Mouse (Mus musculus): ENCODE results near the gene Naa25.
"Not testable (repeated sequence)": the region's sequence is repeated elsewhere in the genome, so short reads cannot be mapped to it uniquely, and the experiment has no call there.

Naa25 gene

DNA sequence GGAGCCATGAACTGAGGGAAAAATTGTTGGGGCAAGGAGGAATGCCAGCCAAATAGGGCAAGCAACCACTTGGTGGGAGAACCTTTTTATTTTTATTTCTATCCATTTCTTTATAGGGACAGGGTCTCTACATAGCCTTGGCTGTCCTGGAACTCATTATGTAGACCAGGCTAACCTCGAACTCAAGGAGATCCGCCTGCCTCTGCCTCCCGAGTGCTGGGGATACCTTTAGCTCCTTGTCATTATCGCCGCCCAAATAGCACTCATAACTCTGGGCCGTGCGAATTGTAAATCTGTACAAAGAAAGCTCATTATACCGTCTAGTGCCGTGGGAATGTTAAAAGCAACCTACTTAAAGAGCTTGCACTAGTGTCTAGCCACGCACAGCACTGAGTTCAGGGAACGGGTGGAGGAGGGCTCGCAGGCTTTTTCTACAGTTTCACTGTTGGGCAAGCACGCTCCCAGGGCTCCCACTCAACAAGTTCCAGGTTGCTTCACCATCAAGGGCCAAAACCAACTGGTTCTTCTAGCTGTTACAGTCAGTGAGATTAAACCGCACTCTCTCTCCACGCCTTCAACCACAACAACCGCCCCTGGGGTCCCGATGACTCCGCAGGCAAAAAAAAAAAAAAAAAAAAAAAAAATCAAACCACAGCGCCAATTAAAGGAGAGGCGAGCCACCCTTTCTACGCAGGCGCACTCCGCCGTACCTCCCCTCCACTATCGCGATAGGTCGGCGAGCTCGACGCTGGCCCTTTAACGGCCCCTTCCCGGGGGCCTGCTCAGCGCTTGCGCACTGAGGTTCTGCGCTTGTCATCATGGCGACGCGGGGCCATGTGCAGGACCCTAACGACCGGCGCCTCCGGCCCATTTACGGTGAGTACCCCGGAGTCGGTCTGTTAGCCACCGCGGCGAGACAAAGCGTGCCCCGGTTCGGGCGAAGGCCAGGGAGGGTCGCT is at the start of gene Naa25:
Naa25 (plus strand) TSS at position 750 of the 959 bp plus-strand sequence.
- DNase-seq (ENCODE audit: low spot score) = peak; percentile 71

DNA sequence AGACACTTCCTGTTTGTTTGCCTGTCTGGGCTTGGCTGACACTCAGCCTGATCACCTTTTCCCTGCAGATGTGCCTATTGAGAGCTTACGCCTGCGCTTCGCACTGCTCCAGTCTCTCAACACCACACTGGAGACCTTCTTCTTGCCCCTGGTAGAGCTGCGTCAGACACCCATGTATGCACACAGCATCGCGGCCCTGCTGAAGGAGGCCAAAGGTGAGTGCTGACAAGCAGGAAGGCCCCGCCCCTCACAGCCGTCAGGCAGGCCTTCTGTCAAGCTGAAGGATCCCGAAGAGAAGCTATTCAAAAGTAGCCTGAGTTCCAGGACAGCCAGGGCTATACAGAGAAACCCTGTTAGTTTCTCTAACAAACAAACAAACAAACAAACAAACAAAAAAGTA is 38.5 kb upstream of the Naa25 start:
- DNase-seq (ENCODE audit: low spot score) = no peak

DNA sequence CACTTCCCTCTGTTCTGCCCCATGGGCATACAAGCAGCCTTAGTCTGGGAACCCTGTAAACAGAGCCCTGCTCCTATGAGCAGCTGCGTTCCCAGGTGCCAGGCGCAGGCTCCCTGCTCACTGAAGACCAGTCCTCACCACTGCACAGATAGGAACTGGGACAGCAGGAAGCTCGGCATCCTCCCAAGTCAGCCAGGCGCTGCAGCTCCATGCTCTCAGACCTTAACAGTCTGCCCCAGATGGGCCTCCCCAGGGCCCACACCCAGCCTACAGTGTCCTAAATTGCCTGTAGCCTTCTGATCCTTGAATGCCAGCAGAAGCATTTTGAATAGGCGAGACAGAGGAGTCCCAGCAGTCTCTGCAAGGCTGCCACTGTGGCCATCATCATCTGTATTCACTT is 36.0 kb upstream of the Naa25 start:
- no peak for DNase-seq (ENCODE audit: low spot score)

DNA sequence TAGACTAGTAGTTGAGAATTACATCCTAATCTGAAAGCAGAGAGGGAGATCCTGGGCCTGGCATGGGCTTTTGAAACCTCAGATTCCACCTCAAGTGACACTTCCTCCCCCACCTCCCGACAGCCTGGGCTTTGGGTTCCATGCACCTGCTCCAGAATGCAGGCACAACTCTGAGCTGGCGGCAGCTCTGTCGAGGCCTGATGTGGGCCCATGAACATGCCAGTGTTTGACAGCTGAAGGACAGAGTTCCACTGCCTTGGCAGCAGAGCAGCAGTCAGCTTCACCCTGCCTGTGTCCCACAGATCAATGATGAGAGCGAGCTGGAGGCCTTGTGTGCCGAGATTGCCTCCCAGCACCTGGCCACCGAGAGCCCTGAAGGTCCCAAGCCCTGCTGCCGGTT is 34.3 kb upstream of the Naa25 start:
- DNase-seq (ENCODE audit: low spot score) = no peak

DNA sequence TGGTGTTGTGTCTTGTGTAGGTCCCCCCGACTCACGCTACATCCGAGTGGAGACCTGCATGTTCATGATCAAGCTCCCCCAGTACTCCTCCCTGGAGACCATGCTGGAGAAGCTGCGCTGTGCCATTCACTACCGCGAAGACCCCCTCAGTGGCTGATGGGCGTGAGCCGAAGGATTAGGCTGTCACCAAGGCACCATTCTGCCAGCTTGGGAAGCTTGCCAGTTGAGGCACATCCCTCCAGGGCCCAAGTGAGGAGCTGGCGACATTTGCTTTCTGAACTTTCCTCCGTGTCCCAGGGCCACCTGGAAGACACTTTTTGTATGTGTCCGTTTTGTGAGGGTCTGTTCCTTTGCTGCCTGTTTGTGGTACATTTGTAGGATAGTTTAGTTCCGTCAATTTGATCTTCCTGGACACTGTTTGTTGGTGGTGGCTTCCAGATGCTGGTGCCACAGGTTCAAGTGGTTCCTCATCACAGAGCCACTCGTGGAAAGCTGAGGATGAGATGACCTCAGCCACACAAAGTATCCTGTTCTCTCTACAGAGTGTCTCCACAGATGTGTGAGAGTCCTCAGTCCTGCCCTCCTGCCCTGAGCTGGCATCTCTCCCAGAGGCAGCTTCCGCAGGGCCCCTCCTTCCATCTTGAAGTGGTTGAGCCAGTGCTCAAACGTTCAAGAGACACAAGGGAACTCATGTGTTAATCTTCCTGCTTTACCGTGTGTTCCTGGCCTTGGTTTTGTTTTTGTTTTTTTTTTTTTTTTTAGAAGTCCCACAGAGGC is 31.1 kb upstream of the Naa25 start:
- no peak for DNase-seq (ENCODE audit: low spot score)

DNA sequence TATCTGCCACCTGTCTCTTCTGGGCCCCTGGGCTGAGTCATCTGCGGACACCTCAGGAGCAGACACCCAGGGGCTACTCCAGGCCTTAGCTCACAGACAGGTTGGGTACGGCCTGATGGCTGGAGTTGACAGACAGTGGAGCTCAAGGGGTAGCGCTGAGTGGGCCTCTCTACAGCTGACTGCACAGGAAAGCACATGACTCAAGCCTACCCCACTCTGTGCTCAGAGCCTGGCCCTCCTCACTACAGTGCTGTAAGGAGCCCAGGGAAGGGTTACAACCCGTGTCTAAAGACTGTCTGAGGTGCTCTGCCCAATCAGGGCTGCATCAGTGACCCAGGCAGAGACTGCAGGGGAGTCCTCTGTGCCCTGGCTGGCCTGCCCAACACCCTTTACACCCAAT is 30.5 kb upstream of the Naa25 start:
- DNase-seq (ENCODE audit: low spot score) = no peak

DNA sequence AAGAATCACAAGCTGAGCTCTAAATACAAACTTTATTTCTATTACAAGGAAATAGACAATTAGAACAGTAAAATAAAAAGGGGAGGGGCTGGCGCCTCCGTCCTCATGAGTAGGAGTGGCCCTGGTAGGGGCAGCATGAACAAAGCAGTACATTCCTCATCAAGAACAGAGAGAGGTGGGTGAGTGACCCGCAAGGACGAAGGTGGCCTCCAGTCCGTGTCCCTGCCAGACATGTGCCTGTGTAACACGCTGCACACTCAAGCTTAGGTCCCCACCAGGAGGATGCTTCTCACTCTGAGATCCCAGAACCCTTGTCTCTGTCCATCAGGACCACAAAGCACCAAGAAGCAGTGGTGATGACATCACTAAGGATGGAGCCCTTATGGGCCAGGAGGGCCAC is 26.0 kb upstream of the Naa25 start:
- no peak for DNase-seq (ENCODE audit: low spot score)

DNA sequence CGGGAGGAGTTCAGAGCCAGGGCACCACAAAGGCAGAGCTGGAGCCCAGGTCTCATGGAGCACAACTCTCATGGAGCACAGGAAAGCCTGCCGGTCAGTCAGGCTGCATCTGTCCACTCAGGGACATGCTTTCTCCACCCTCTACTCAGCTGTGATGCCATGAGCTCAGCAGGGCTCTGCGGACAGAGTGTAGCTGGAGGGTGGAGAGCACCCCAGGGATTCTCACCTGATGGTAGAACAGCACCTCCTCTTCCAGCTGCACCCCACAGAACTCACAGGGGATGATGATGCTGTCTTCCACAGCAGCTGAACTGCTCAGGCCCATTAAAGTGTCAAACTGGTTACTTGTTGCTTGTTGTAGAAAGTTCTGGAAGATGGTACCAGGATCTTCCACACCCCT is 22.9 kb upstream of the Naa25 start:
- no peak for DNase-seq (ENCODE audit: low spot score)

DNA sequence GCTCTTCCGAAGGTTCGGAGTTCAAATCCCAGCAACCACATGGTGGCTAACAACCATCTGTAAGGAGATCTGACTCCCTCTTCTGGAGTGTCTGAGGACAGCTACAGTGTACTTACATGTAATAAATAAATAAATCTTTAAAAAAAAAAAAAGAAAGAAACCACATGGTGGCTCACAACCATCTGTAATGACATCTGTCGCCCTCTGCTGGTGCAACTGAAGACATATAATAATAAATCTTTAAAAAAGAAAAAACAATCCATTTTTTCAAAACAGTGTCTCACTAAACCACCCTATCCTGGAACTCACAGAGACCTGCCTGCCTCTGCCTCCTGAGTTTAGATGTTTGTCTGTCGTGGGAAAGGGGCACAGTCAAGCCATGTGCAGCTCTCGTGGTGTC is 20.8 kb upstream of the Naa25 start:
- DNase-seq (ENCODE audit: low spot score) = not testable (repeated sequence)

DNA sequence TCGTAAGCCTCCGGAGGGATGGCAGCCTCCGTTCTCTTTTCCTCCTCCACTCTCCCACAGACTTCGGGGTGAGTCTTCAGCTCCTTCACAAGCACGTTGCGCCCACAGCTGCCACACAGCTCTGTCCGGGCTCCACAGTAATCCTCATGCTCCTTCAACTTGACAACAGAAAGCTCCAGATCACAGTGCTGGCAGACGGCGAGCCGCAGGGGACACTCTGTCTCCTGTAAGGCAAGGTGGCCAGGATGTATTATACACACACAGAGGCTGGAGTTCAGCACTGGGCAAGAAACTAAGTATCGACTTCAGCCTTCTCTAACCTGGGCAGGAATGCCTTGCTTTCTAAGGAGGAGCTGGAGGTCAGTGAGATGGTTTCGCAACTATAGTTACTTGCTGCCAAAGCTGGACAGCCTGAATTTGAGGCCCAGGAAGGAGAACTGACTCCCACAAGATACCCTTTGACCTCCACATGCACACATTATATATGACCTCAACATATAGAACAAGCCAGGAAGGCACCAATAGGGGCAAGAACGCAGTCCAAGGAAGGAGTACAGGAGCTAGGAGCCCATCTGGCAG is 19.0 kb upstream of the Naa25 start:
- DNase-seq (ENCODE audit: low spot score) = no peak

DNA sequence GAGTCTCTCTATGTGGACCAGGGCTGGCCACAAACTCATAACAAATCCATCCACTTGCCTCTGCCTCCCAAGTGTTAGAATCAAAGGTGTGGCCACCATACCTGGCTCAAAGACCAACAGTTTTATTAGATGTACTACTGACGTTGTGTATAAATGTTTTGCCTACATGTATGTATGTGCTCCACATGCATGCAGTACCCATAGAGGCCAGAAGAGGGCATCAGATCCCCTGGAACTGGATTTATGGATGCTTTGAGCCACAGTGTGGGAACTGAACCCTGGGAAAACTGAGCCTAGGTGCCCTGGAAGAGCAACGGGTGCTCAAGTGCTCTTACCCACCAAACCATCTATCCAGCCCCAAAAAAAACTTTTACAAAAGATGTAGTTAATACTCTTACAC is 17.0 kb upstream of the Naa25 start:
- no peak for DNase-seq (ENCODE audit: low spot score)

DNA sequence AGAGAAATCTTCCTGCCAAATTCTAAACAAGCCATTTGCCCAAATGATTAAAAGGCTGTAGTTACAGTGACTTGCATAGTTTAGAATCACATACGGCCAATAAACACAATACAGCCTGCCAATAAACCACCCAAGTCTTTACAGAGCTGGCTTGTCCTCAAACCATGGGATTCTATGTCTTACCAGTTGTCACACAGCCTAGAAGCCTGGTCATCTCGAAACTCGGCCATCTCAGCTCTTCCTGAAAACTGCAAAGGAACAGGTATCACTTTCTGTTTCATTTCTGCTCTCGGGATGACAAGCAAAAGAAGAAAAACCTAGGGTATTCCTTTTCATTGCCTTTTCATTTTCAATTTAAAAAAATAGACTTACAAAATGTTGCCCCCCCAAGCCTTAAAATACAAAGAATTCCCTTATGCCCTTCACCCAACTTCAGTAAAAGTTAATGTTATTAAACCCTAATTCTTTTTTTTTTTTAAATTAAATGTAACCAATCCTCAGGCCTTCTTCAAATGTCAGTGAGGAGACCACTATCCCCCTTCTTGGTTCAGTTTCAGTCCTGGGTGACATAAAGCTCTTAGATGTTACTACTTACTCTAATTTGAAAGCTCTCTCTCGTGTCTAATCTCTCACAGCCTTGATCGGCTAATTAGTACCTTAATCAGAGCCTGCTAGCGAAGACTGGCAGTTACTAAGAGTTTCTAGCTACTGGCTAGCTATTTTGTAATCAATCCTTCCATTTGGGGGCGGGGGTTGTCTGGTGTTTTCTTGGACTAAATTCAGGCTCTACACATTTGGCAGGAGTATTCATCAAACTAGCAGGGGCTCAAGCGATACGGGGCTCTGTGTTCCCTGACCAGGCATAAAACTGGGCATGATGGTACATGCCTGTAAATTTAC is 13.6 kb upstream of the Naa25 start:
- DNase-seq (ENCODE audit: low spot score) = no peak

DNA sequence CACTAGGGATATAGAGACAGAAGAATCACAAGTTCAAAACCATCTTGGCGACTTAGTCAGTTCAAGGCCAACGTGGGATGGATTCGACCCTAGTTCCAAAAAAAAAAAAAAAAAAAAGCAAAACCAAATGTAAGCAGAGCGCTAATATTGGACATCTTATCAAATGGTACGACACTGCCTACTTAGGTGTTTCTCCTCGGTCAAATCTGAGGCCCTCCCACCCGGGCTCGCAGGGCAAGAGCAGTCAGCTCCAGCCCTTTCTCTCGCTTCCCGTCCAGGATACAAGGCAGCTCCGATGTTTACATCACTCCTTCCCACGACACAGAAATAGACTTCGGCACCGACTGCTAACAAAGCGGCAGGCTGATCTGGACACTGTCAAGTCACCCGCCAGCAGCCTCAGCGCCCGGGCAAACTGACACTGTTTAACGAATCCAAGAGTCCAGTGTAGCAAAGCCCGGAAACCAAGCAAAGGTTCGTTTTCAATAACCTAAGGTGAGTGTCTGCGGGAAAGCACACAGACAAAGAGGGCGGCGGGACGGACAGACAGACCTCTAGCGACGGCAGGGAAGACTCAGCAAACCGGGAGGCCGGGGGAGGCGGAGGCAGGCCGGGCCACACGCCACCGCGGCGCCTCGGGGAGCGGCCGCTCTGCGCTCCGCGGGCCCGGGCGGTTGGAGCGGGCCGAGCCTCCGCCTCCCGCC is 12.8 kb upstream of the Naa25 start:
- DNase-seq (ENCODE audit: low spot score) = no peak

DNA sequence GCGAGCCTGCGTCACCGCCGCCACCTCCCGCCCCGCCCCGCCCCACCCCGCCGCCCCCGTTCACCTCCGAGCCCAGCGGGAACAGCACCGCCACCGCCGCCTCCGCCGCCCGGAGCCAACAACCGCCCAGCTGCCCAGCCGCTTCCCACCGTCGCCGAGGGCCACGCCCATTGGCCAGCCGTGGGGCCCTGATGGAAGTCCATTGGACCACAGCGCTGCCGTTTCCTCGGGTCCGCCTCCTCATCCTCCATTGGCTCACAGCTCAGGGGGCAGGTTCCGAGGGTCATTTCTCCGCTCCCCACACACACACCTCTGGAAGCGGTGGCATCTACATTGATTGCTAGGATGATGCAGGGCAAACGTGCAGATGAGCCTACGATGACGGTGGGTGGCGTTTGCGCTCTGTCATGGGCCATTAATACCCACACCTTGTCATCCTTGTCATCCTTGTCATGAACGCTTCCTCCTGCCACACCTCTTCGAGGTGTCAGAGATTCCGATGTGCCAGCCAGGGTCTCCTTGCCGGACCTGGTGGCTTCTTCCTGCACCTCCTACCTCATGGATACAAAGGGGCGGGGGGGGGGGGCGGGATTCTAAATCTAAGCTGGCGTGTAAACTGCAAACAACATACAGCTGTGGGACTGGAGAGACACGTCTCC is 12.1 kb upstream of the Naa25 start, which contains the start of gene Trafd1:
Trafd1 (minus strand) TSS at position 172 of the 659 bp plus-strand sequence.
- peak; percentile 74 for DNase-seq (ENCODE audit: low spot score)

DNA sequence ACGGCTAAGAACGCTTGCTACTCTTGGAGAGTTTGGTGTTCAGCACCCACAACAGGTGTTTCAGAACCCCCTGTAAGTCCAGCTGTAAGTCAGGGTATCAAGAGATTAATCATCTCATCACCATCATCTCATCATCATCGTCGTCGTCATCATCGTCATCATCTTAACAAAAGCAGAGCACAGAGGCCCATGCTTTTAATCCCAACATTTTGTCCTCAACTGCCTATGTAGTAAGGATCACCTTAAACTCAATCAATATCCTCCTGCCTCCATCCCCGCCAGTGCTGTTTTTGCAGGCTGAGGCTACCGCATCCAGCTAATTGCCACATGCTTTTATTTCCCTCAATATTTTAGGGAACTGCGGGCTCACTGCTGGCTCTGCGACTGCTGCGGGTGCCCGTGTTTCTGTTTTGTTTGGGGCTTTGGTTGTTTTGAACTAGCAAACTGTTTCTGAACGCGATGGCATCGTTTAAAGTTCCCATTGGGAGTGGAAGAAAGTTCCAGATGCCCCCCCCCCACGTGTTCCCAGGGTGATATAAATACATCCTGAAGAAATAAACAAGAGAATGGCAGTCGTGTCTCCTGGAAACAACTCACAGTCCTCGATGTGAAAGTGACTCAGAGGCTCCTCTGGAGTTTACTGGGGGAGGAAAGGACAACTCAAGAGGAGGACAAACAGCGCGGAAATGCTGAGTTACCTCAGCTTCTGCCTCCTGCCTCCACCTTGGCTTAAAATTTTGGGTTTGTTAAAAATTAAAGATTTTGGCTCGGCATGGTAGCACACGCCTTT is 11.4 kb upstream of the Naa25 start:
- no peak for DNase-seq (ENCODE audit: low spot score)

DNA sequence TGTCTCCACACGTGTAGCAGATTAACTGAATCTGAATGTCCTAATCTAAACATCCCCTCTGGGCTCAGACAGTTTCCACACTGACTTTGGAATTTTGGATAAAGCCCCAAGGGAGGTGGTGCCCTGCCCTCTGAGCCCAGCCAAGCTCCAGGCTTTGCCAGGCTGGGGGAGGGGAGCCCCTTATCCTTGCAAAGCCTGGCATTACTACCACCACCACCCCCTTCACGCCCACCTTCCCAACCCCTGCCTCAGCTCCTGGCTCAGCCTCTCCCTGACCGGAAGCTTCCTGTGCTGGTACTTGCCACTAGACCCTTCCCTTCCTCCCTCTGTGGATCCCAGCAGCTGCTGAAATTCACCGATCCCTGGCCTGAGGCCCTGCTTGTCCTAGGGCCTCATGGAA is 10.6 kb upstream of the Naa25 start:
- no peak for DNase-seq (ENCODE audit: low spot score)

DNA sequence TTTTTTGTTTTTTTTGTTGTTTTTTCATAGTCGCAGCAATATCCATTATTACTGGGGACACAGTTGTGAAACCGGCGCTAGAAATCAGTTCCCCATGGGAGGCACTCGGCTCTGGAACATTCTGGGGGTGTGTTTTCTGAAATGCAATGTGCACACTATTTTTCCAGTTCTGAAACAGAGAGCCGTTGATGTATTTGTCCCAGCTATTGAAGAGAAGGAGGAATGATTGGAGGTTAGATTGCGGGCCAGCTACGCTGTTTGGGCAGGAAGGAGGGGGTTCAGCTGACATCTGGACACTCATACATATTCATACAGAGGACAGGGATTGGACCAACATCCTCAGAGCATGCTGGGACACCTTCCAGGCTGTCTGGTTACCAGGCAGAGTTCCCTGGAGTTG is 8.6 kb upstream of the Naa25 start:
- no peak for DNase-seq (ENCODE audit: low spot score)

DNA sequence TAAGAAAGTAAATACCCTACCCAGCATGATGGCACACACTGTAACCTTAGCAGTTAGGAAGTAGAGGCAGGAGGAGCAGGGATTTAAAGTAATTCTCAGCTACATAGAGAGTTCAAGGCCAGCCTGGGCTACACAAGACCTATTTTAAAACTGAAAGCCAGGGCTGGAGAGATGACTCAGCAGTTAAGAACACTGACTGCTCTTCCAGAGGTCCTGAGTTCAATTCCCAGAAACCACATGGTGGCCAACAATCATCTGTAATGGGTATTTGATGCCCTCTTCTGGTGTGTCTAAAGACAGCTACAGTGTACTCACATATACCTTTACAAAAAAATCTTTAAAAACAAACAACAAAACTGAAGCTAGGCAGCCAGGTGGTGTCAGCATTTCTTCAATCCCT is 8.0 kb upstream of the Naa25 start:
- no peak for DNase-seq (ENCODE audit: low spot score)

DNA sequence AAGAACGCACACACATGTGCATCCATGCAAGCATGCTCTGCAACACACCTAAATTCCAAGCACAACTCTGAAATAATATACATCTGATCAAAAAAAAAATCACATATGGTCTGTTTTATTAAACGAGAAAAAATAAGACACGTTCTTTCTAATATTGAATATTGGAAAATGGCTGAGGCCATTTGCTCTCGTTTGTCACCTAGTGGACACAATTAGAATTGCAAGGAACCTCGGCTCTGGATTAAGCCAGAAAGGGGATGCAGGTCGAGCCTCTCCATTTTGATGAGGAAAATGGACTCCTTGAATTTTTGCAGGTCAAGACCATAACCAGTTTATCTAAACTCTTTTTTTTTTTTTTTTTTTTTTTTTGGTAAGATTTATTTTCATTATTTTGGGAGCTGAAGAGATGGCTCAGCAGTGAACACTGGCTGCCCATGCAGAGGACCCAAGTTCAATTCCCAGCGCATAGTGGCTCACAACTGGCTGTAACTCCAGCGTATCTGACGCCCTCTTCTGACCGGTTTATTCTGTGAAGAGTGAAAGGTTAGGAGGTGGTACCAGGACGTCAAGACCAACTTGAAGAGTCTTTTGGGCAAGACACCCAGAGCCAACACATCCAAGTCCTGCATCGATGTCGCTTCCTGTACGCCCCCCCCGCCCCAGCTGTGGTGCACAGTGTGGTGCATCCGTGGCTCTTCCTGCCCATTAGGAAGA is 4.9 kb upstream of the Naa25 start:
- DNase-seq (ENCODE audit: low spot score) = no peak
